Mouse (Mus musculus) CD8-positive naive resting alpha-beta T cell, adult 2 months (primary cell): ENCODE measurements around the gene Dctn1.
A peak's percentile ranks its signal among the peaks of the same experiment; 100 is the strongest.

Experiments
- DNase-seq, 2 experiments: peaks; one replicate each; pipeline ENCODE4 v3.0.0; 2022; ENCODE audit warnings: low read depth in 2 of 2, low spot score in 2 of 2

Gene Dctn1

DNA sequence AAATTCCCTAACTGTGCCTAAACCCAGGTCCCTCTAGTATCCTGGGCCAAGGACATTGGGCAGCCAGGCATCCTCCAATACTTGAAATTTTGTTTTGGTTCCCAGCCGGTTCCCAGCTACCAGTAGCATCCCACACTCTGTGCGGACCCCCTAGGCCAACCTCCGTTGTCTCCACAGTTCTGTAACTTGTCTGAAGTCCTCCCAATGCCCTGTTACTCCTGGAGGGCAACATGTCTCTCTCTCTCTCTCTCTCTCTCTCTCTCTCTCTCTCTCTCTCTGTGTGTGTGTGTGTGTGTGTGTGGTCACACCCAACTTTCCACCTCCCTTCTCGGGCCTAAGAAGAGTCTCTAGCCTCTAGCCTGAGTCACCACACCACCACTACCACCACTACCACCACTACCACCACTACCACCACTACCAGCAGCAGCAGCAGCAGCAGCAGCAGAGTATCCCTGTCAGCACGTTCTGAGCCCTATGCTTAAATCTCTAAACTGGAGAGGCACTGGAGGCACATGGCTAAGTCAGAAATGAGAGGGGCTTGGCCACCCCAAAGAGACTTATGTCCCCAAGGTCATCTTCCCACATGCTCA lies 29.3 kb upstream of the Dctn1 start:
- DNase-seq, result no peak

DNA sequence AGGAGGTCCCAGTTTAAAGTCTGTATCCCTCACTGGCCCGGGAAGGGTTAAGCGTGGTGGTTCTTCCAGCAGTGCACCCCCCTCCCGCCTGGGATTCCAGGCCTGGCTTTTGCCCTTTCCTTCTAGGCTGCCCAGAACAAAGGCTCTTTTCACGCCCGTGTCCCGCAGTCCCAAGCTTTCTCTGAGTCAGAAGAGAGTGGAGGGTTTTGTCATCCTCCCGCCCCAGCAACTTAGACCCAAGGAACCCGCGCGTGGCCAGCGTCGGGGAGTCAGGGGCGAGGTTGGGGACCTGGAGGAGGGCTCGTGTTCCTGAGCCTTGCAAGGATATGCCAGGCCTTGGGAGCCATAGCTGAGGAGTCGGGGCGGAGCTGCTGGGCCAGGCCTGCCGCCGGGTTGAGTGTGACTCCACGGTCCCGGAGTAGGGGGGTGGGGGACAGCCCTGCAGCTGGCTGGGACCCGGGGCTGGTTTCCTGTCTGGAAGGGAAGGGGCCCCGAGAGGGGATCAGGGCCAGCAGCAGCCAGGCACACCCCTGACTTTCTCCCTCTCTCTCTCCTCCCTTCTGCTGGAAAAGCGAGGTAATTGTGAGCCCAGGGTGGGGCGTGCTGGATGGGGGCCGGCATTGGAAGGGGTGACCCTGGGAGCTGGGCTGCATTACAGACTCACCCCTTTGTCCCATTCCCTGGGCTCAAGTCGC lies 28.7 kb upstream of the Dctn1 start:
- no peak for DNase-seq

DNA sequence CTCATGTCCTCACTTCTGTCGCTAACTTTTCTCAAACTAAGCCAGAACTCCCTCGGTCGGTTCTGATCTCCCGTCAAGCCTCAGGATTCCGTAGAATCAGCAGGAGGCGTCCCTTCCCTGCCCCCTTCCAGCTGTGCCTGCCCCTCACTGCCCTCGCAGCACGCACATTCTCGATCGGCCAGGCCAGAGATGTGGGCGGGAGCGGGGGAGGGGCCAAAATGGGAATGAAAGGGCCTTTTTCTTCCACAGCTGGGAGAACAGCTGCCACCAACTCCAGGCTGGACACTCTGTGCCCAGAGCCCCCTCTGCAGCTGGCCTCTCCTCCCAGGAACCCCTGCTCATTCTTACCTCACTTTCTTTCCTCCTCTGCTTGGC lies 28.2 kb upstream of the Dctn1 start:
- DNase-seq, result no peak

DNA sequence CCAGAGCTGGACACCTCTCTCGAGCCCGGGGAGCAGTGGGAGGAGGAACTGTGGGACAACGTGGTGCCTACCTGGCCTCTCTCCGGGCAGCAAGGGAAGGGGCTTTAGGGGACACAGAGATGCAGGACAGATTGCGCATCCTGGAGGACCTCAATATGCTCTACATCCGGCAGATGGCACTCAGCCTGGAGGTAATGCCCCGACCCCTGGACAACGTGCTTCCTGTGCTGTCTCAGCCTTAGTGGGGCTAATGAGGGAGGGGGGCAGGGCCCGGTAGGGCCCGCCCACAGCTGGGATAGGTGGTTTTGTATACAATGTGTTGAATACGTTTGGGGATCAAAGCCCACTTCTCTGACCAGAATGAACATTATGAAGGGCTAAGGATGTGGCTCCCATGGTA lies 27.7 kb upstream of the Dctn1 start:
- no peak for DNase-seq

DNA sequence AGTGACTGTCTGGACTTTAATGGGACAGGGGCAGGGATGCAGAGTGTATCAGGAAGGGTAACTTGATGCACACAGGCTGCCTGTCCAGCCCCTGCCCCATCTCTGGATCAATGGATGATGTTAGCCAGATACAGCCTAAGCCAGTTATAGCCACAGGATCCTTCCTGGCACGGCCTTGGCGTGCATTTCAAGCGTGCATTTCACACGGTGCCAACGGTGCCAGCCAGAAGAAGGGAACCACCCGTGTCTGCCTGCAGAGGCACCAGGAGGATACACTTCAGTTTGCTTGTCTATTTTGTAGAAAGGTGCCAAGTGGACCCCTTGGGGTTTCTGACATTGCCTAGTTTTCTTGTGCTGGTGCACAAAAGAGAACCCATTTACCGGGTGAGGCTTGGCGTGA lies 25.7 kb upstream of the Dctn1 start:
- DNase-seq, result no peak

DNA sequence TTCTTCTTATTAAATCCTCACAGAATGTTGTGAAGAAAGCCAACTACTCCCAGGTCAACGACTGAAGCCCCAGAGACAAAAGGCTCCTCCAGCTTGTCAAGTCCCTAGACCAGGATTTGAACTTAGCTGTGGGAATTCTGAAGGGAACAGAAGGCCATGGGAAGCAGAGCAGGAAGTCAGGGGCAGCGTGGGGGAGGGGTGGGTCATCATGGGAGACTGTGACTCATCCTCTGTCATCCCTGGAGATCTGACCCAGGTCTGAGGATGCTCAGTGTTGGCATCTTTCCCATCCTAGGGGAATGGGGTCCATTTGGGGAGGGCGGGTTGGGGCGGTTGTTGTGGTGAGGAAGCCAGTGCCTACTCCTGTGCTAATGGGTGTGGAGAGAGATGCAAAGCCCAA lies 24.1 kb upstream of the Dctn1 start:
- DNase-seq, result no peak

DNA sequence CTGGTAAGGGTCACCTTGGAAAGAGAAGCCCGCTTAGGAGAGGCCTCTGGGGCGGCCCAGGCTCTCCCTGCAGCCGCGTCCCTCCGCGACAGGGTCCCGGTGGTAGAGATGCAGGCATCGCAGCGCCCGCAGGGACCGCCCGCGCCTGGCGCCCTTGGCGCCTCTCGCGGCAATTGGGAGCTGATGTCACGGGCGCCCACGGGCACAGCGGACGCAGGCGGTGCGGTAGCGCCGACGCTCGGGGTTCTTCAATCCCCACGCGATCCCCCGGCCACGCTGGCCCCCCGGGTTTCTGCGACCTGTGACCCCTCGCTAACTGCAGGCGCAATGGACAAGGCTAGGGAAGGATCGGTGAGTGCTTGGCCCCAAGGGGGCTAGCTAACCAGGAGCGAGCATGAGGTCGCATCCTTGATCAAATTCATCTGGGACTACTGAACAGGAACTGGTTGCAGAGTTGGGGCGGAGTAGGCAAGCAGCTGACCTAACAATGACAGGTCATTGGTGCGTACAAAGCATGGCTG lies 23.4 kb upstream of the Dctn1 start:
- DNase-seq, result no peak

DNA sequence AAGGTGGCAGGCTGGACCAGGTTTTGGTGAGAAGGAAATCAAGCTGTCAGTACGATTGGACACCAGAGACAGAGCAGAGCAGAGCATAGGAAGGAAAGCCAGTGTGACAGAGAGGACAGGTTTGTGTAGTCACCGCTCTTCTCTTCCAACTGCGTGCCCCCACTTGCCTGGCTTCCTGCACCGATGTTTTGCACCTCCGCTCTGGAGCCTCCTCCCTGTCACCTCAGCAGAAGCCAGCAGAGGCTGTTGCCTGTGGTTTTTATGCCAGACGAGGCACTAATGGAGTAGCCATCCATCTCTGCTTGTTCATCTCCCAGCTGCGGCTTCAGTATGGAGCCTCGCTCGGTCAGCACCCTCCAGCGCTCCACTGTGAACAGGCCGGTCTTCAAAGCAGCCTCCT lies 22.8 kb upstream of the Dctn1 start:
- DNase-seq, result no peak

DNA sequence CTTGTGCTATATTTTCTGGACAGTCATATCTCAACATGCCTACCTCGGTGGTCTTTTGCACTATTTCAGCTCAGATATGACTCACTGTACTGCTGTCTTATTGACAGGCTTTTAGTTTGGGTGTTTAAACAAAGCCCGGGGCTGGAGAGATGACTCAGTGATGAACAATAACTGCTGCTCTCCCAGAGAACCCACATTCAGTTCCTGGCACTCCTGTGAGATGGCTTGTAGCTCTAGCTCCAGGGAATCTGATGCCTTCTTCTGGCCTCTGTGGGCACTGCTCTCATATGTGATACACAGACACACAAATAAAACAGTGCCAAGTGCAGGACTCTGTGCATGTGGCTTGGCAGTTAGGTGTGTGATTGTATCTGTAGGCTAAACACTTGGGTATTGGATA lies 20.5 kb upstream of the Dctn1 start:
- DNase-seq, result no peak

DNA sequence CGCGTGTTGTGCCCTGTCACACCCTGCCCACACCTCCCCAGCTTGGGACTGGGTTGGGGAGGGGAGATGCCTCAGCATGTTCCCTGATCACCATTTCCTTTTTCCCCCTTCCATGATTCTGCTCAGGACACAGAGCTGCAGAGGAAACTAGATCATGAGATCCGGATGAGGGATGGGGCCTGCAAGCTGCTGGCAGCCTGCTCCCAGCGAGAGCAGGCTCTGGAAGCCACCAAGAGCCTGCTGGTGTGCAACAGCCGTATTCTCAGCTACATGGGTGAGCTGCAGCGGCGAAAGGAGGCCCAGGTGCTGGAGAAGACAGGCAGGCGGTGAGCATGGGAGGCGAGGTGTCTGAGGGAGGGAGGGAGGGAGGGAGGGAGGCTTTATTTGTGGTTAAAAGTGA lies 19.9 kb upstream of the Dctn1 start:
- DNase-seq, result no peak

DNA sequence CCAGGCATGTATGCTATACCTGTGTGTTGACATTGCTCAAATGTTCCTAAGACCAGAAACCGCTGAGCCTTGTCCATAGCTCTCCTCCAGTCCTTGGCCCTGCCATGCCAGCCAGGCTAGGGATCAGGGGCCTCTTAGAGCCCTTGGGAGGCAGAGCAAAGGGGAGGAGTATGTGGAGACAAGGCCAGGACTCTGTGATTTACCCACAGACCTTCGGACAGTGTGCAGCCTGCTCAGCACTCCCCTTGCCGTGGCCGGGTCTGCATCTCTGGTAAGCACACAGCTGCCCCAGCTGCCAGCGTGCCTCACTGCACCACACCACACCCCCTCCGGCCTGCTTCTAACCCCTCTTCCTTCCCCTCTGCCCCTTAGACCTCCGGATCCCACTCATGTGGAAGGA lies 18.4 kb upstream of the Dctn1 start:
- no peak for DNase-seq

DNA sequence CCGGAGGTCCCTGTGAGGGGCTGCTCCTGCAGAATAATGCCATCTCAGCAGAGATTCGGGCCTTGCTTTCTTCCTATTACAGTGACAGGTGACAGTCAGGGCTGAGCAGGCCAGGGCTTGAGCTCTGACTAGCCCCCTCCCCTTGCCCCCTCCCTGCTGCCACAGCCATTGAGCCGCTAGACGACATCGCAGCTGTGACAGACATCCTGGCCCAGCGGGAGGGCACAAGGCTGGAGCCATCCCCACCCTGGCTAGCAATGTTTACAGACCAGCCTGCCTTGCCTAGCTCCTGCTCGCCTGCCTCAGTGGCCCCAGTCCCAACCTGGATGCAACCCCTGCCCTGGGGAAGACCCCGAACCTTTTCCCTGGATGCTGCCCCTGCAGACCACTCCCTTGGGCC lies 14.0 kb upstream of the Dctn1 start:
- no peak for DNase-seq

DNA sequence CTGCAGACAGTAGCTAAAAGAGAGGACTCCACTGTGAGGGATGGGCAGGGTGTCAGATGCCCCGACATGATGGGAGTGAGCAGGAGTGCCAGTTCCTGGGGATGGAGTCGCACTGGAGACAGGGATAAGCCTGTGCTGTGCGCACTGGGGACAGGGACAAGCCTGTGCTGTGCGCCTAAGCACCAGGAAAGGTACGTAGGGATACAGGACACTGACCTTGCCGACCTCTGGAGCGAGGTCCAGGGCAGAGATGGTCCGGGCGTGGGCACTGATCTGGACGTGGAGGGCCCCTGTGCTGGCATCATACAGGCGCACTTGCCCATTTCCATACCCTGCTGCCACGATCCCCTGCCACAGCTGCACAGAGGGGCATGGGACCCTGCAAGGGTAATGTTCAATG lies 12.7 kb upstream of the Dctn1 start:
- no peak for DNase-seq

DNA sequence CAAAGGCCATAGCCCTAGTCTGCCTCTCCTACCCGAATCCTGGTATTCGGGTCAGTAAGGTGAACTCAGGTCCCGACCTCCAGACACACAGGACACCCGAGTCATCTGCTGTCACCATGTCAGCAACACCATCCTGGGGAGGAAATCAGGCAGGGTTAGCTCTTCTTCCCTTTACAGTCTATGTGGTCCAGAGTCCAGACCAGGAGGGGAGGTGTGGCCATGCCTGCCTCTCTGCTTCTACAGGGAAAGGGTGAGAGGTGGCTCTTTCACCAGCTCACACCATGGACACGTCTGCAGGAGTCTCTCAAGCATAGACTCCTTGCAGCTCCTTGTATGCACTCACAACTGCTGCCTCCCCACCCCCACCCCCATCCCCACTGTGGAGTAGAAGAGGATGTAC lies 12.2 kb upstream of the Dctn1 start:
- no peak for DNase-seq

DNA sequence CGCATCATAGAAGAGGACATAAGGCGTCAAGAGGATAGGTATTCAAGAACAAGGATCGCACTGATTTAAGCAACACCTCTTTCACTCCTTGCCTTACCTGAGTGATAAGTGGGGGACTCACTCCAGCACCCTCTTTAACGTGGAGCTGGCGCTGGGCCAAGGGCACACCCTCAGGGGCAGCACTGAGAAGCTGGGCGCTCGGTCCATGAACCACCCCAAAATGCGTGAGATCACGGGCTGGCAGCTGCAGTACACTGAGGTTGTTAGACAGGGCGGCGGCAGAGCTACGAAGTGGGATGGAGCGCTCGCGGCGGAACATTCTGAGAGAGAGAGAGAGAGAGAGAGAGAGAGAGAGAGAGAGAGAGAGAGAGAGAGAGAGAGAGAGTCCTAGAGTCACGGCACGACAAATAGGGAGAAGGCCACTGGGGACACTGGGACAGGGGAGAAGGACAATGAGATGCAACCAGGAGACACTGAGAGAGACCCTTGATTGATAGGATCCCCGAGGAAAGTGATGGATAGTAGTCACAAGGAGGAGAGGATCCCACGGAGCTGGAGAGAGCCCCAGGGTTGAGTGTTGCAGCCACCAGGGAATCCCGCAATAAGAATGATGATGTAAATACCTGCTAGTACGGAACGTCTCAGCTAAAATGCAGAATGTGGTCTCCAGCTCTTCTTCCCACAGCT lies 10.0 kb upstream of the Dctn1 start:
- DNase-seq, result no peak

DNA sequence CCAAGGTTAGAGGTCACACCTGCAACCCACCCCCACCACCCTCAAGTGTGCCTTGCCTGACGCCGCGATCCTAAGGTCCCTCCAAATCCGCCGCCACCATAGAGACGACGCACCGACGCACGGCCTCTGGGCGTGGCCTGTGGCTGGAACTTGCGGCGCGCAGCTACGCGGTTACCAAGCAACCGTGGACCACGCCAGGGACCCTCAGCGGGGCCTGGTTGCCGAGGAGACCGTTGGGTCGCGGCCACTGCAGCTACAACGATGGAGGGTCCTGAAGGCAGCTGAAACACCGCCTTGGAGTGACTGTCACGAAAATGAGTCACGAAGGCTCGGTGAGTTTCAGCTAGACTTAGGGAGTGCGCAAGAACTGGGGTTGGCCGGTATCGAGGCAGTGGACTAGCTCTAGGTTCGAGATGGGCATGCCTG lies 9.4 kb upstream of the Dctn1 start, which contains the start of the genes Wdr54 and 1700003E16Rik:
Wdr54 (minus strand) TSS at position 139 of the 426 bp plus-strand sequence.
1700003E16Rik (plus strand) TSS at position 146 of the 426 bp plus-strand sequence.
- no peak for DNase-seq

DNA sequence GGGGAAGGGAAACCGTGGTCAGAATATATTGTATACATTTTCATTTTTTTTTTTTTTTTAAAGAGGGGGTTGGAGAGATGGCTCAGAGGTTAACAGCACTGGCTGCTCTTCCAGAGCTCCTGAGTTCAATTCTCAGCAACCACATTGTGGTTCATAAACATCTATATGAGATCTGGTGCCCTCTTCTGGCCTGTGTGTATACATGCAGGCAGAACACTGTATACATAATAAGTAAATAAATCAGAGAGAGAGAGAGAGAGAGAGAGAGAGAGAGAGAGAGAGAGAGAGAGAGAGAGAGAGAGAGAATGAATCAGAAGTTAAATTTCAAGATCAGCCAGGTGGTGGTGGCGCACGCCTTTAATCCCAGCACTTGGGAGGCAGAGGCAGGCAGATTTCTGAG lies 6.3 kb upstream of the Dctn1 start:
- peak; percentile 32 to 46 for DNase-seq

DNA sequence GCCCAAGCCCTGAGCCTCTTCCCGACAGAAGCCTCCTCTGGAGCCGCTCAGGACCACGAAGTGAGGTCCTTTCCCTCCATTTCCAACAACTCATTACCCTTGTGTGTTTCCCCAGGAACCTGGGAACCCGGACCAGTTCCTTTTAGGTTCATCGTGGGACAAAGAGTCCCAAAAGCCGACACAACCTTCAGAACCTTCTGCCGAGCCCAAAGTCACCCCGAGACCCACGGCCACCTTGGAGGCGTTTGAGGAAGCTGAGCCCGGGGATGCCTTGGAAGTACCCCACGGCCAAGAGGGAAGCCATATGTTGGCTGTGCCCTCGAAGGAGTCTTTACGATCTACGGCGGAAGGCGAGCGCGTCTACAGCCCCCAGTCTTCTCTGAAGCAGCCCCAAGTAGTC lies 4.3 kb upstream of the Dctn1 start:
- DNase-seq, result no peak

DNA sequence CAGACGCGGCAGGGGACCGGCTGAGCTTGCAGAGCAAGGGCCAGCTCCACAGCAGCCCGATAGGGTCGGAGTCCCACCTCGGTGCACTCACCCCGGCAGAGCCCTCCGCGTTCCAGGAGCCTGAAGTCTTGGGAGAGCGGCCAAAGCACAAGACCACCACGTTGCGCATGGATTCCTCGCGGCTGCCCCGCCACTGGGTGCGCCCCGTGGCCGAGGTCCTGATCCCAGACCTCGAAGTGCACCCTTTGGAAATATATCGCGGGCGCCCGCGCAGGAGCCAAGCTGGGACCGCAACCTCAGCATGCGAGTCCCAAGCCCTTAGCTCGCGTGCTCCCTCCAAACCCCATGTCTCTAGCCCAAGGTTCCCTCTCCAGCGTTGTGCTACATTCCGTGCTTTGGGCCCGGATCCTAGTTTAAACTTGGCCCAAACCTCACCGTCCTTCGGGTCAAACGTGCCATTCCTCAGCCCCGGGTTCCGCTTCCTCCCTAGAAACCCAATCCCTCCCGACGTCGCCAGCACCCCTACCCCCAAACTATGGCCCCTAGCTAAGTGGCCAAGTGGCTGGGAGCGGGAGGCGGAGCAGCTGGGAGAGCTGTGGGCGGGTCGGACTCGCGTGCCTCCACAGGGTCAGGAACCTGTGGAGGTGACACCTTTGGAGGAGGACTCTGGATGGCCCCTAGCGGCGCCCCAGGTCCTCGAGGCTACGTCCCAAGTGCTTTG lies 3.6 kb upstream of the Dctn1 start:
- DNase-seq, result no peak

DNA sequence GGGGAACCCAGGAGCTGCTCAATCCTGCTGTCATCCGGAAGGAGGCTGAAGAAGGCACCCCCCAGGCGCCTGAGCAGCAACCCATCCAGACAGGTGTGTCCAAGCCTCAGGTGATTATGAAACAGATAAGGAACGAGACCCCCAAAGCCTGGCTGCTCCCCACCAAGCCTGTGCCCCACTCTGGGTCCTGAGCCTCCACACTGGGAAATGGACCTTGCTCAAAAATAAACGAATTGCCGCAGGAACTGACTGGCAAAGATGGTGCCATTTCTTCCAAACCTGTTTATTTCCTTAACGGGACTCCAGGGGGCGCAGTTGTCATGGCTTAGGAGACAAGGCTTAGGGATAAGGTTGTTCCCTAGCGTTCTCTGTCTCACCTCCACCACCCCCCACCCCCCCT lies 3.0 kb upstream of the Dctn1 start:
- DNase-seq, result peak; percentile 44 to 48

DNA sequence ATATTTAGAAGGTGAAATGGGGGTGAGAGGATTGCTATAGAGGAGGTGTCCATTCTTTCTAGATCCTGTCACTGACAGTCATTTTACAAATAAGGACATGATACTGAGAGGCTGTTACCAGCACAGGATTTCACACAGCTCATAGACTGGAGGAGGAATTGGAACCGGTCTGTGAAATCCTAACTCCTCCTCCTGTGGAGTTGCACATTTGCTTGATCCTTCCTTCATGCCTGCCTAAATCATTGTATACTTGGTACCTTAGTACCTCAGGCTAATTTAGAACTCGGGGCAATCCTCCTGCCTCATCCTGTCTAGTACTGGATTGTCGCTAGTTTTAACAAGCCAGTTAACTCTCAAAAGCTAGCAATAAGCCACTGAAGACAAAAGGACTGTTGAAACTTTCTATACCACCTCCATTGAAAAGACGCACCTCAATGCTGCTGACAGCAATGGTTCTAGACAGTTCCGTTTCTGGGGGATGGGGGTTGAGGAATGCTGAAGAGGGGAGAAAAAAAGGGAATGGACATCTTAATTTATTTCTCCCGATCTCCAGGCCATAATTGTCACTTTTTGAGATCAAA lies 604 bp upstream of the Dctn1 start:
- DNase-seq, result no peak
